Mouse (Mus musculus) bone marrow macrophage, adult 2 months (primary cell): ENCODE data around the gene Zfp354b. TPM values are rescaled to one million over a fixed set of nuclear protein-coding genes. Genes with fewer than 3 reads are reported as not detected.

Source experiments
- H3K27ac ChIP-seq: 2 replicates; pipeline ENCODE4 v1.5.1; 2012; ENCODE audit warnings: low read depth, low read length; ENCODE audit not compliant: insufficient read depth
- H3K4me1 ChIP-seq: 2 replicates; pipeline ENCODE4 v1.6.1; 2012; ENCODE audit warnings: low read length; ENCODE audit not compliant: control insufficient read depth, insufficient read depth
- H3K4me3 ChIP-seq: 2 replicates; pipeline ENCODE4 v1.5.1; 2012; ENCODE audit warnings: mild to moderate bottlenecking, low read length, moderate library complexity; ENCODE audit not compliant: insufficient read depth
- CTCF ChIP-seq: IDR thresholded peaks from 2 replicates; pipeline ENCODE4 v1.5.1; 2012; ENCODE audit warnings: low read depth, mild to moderate bottlenecking, low read length, moderate library complexity
- POLR2A ChIP-seq: IDR thresholded peaks from 2 replicates; pipeline ENCODE4 v1.6.1; 2012; ENCODE audit warnings: mild to moderate bottlenecking, low read depth, low read length, borderline replicate concordance
- polyA plus RNA-seq: library from polyadenylated mRNA; stranded (reverse); fragments of >200 nt; gene quantifications from 2 replicates; pipeline ENCODE4 v1.2.4, GENCODE M21; 2012; ENCODE audit not compliant: missing spikeins, insufficient read depth, insufficient read length

Zfp354b gene
- polyA plus RNA-seq, 1 experiment: not detected

GRCm38 (mm10) chr11:50886933-50887293 is 44.5 kb downstream of the Zfp354b start:
- TF ChIP-seq CTCF: no peak
- no peak for TF ChIP-seq POLR2A
- Histone ChIP-seq H3K4me1 (no peaks in the 10 kb centered on the region), H3K27ac (no peak overlapping the region), H3K4me3 (peak overlapping the region; percentile 51)

DNA sequence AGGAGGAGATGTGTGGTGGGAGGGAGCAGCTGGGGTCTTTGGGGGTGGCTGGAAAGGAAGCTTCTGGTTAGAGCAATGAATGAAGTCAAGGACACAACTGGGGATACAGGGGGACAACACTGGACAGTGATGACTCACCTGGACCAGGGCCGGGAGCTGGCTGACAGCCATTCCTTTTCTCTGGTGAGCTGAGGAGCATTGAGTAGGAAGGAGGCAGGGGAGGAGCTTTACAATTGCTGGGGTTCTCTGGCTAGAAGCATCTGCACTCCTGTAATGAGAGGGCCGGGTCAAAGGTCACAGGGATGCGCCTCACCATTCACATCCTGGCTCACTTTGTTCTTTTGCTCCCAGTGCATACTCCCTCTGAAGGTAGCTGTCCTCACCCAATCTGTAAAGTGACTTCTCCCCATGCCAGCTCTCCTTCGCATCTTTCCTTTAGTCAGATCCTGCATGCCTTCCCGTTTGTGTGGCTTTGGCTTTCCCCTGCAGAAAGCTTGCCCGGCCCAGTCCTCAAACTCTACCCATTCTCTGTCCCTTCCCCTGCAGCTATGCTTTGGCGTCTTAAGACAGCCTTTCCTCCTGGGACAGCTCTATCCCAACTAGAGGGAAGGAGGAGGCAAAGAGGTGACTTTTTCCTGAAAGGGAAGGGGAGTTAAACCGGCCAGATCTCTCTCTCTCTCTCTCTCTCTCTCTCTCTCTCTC is 45.1 kb downstream of the Zfp354b start:
- no peaks in the 10 kb centered on the region for H3K4me1 ChIP-seq
- no peak overlapping the region for H3K27ac ChIP-seq
- no peak for TF ChIP-seq POLR2A
- no peak for TF ChIP-seq CTCF
- H3K4me3 ChIP-seq: no peak overlapping the region

- no peak for TF ChIP-seq POLR2A
- TF ChIP-seq CTCF: no peak
- Histone ChIP-seq H3K27ac (no peak overlapping the region), H3K4me3 (no peak overlapping the region), H3K4me1 (no peaks in the 10 kb centered on the region)
Measured at GRCm38 (mm10) chr11:50883756-50884155, 47.7 kb downstream of the Zfp354b start.

- no peak overlapping the region for H3K27ac ChIP-seq
- TF ChIP-seq POLR2A: no peak
- no peak for TF ChIP-seq CTCF
- no peak overlapping the region for H3K4me3 ChIP-seq
- no peaks in the 10 kb centered on the region for H3K4me1 ChIP-seq
Measured at GRCm38 (mm10) chr11:50878641-50879040, 52.8 kb downstream of the Zfp354b start.

Other genes with a start within 250 kb of the Zfp354b start
- 0.82 and 0.89 TPM in 2 replicates for gene Zfp354c, start 103.9 kb downstream of the Zfp354b start, polyA plus RNA-seq
- gene Zfp879, start 90.1 kb downstream of the Zfp354b start, polyA plus RNA-seq: not detected in 2 replicates
- not detected in 2 replicates for gene Grm6, start 80.9 kb downstream of the Zfp354b start, polyA plus RNA-seq
- gene Zfp454, start 44.0 kb downstream of the Zfp354b start, polyA plus RNA-seq: not detected in 2 replicates
- 0.80 and 2.0 TPM in 2 replicates for gene Zfp2, start 15.5 kb downstream of the Zfp354b start, polyA plus RNA-seq
- not detected in 2 replicates for gene 4933414I15Rik, start 12.1 kb upstream of the Zfp354b start, polyA plus RNA-seq
- not detected in 2 replicates for gene Prop1, start 22.1 kb upstream of the Zfp354b start, polyA plus RNA-seq
- not detected in 2 replicates for gene Olfr1378, start 34.9 kb upstream of the Zfp354b start, polyA plus RNA-seq
- gene Olfr1377, start 50.3 kb upstream of the Zfp354b start, polyA plus RNA-seq: not detected in 2 replicates
- gene Olfr51, start 72.0 kb upstream of the Zfp354b start, polyA plus RNA-seq: not detected in 2 replicates
- not detected in 2 replicates for gene Olfr54, start 82.6 kb upstream of the Zfp354b start, polyA plus RNA-seq
- gene Olfr1375, start 116.5 kb upstream of the Zfp354b start, polyA plus RNA-seq: not detected in 2 replicates
- gene Zfp354a, start 127.6 kb upstream of the Zfp354b start, polyA plus RNA-seq: not detected in 2 replicates